Mouse (Mus musculus) macrophage (primary cell): ENCODE data around the gene Sytl2. TPM values are rescaled to one million over a fixed set of nuclear protein-coding genes. Genes with fewer than 3 reads are reported as not detected.

Source experiments
- H3K27ac ChIP-seq: fragments of 350-480 bp; formaldehyde crosslinking; 2 replicates; pipeline ENCODE4 v1.9.0; 2021
- H3K36me3 ChIP-seq: fragments of 350-480 bp; formaldehyde crosslinking; 2 replicates; pipeline ENCODE4 v1.9.0; 2021; ENCODE audit errors: inconsistent target
- H3K4me3 ChIP-seq: fragments of 350-480 bp; formaldehyde crosslinking; 2 replicates; pipeline ENCODE4 v1.9.0; 2021; ENCODE audit errors: inconsistent target
- H3K79me2 ChIP-seq: fragments of 350-480 bp; formaldehyde crosslinking; 2 replicates; pipeline ENCODE4 v1.9.0; 2021; ENCODE audit errors: inconsistent target
- WGBS: methylation state at CpG from one replicate; pipeline ENCODE4 v1.1.7; 2026; ENCODE audit warnings: inconsistent platforms; ENCODE audit not compliant: missing documents; 5-methylcytosine and 5-hydroxymethylcytosine counted together
- polyA plus RNA-seq: library from polyadenylated mRNA; stranded (reverse); fragments of 250-400 nt; gene quantifications from 3 replicates; pipeline ENCODE4 v1.2.4, GENCODE M21; 2018; ENCODE audit warnings: inconsistent platforms

Gene Sytl2
- polyA plus RNA-seq, 1 experiment from 2014 or later = 0.11 TPM

DNA sequence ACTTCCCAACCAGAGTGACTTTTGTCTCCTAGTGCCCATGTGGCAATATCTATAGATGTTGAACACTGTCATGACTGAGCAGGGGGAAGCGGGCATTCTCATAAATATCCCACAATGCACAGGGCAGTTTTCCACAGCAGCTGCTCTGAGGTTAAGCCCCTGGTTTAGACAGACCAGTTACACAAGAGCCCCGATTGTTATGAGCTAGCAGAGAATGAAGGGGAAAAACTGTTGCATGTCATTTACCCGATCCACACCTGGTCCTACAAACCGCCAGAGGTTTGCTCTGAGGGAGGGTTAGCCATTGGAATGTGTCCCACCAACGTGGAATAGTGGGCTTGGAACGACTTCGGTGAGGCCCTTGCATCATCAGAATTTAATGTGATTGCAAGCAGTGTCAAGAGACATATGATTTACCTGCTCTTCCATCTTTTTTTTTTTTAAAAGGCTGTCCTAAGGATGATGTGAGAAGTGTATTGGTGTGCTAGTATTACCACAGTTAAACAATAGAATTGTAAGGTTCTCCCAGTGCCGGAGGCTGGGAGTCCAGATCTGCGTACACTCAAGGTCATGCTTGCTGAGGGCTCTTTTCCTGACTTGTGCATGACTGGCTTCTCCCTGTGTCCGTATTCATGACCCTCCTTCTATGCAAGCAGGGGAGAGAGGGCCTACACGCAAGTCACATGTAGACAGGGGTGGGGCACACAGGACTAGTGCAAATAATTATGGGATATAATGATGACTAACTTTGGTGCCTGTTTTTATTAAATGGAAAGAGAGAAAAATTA is 20.1 kb upstream of the Sytl2 start:
- Histone ChIP-seq H3K36me3 (no peaks in the 10 kb centered on the region), H3K79me2 (no peaks in the 10 kb centered on the region), H3K27ac (no peak overlapping the region), H3K4me3 (no peak overlapping the region)
- 63% methylated on average over 10 of the region's 11 CpGs for WGBS

GRCm38 (mm10) chr7:90282786-90283185 is 19.3 kb upstream of the Sytl2 start:
- Histone ChIP-seq H3K4me3 (no peak overlapping the region), H3K27ac (no peak overlapping the region), H3K79me2 (no peaks in the 10 kb centered on the region), H3K36me3 (no peaks in the 10 kb centered on the region)
- no CpG with 5 or more reads among the region's 1 CpGs for WGBS

DNA sequence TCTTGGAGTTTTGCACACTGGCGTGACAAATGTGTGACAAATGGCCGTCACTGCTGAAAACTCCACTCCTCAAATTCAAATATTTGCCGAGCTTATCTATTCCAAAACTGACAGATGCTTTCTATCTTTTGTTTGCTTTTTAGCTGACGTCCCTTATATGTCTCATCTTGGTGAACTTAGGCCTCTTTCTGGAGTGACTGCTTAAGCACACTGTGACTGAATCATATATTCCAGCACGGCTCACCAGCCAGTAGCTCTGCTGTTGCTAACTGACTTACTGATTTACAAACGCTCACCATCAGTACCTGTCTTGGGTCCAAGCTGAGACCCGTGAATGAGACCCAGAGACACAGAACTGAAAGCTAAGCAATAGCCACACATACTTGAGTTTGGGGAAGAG is 17.3 kb upstream of the Sytl2 start:
- Histone ChIP-seq H3K79me2 (no peaks in the 10 kb centered on the region), H3K4me3 (no peak overlapping the region), H3K27ac (no peak overlapping the region), H3K36me3 (no peaks in the 10 kb centered on the region)
- WGBS = 88% methylated on average over 7 of the region's 7 CpGs

- no peak overlapping the region for H3K27ac ChIP-seq
- WGBS = 75% methylated on average over 6 of the region's 6 CpGs
- no peaks in the 10 kb centered on the region for H3K79me2 ChIP-seq
- no peaks in the 10 kb centered on the region for H3K36me3 ChIP-seq
- no peak overlapping the region for H3K4me3 ChIP-seq
These were observed 10.2 kb upstream of the Sytl2 start for GRCm38 (mm10) chr7:90291885-90292284.

DNA sequence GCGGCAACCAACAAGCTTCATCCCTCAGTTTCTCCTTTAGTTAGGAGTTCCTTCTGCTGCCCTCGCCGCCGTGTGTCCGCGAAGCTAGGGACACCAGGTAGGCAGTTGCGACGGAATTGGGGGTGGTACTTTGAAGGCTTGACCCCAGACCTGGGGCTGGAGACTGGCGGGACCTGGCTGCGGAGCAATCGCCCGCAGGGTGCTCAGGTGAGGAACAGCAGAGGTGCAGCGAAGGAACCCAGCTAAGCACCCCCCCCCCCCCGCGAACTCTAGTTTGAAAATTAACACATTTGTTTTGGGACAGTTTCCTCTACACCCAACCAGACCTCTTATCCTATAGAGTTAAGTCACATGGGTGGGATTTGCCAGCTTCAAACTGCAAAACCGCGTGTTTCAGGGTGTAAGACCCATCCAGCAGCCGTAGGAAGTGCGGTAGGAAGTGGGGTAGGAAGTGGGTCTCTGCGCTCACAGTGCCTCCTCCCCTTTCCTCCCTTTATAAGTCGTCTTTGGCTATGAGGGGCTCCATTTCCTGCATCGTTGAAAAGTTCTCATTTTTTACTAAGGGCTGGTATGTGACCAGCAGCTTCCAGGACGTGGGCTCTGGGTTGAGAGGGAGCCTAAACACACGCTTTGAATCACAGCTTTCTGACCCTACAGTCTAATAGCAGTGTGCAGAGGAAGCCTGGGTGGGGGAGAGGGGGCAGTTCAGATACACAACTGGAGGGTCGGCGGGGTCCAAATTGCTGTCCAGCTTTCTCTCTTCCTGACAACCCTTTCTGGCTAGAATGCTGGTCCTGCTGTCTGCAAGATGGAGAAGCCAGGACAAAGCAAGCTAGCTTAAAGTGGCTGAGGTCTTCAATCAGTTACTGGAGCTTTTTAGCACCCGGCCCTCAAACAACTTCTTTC is 848 bp downstream of the Sytl2 start:
- H3K4me3 ChIP-seq = no peak overlapping the region
- H3K79me2 ChIP-seq = no peaks in the 10 kb centered on the region
- WGBS = 4% methylated on average over 27 of the region's 27 CpGs
- H3K36me3 ChIP-seq = no peaks in the 10 kb centered on the region
- no peak overlapping the region for H3K27ac ChIP-seq

GRCm38 (mm10) chr7:90306079-90306478 is 4.0 kb downstream of the Sytl2 start:
- Histone ChIP-seq H3K27ac (no peak overlapping the region), H3K4me3 (no peak overlapping the region), H3K36me3 (no peaks in the 10 kb centered on the region), H3K79me2 (no peaks in the 10 kb centered on the region)
- 79% methylated on average over 3 of the region's 3 CpGs for WGBS

DNA sequence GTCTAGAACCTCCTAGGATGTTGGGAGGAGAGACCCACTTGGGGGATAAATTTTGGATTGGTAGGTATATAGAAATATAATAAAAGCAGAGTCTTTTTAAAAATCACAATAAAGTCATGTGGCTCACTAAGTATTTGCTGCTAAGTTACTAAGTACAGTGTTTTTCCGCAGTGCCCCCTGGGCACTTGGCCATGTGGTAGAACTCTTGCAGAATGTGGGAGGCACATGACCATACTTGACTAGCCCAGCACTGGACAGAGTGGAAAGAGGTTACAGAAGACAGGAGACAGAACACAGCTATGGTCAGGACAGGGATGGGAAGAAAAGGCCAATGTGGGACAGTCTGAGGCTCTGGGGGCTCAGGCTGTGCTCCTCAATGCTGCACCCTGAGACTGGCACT is 4.9 kb downstream of the Sytl2 start:
- Histone ChIP-seq H3K79me2 (no peaks in the 10 kb centered on the region), H3K27ac (no peak overlapping the region), H3K4me3 (no peak overlapping the region), H3K36me3 (no peaks in the 10 kb centered on the region)
- 90% methylated on average over 1 of the region's 1 CpGs for WGBS

- H3K36me3 ChIP-seq = no peaks in the 10 kb centered on the region
- no peaks in the 10 kb centered on the region for H3K79me2 ChIP-seq
- no peak overlapping the region for H3K27ac ChIP-seq
- no peak overlapping the region for H3K4me3 ChIP-seq
- 84% methylated on average over 6 of the region's 6 CpGs for WGBS
These were observed 6.0 kb downstream of the Sytl2 start for GRCm38 (mm10) chr7:90308003-90308402.

DNA sequence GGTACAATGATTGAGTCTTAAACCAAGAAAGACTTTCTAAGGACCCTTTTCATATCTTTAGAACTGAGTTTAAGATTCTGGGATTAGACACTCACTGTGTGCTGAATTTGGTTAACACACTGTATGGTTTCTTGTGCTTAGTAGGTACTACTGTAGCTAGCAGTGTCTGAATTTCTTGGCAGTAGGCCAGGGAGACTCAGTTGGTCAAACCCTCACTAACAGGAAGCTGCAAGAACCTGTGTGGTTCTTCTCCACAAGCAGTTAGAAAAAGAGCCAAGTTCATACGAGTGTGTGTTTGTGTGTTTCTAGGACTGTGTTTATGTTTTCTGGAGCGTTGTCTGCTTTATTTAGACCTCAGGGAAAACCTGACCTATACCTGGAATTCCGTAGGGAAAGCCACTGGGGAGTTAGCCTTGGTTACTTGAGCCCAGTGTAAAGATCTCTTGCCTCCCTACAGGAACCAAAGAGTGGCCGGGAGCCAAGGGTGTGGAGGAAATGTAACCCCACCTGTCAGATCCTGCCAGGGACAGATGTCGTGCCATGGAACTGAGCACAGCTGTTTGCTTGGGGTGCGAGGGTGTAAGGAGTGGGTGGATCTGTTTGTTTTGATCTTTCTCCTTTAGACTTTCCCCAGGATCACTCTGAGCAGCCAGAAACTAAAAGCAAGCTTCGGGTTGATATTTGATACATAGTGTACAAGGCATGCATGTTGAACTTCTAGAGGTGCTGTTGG is 10.3 kb downstream of the Sytl2 start:
- Histone ChIP-seq H3K4me3 (no peak overlapping the region), H3K79me2 (no peaks in the 10 kb centered on the region), H3K36me3 (no peaks in the 10 kb centered on the region), H3K27ac (no peak overlapping the region)
- WGBS = 30% methylated on average over 7 of the region's 7 CpGs

GRCm38 (mm10) chr7:90313421-90313820 is 11.4 kb downstream of the Sytl2 start:
- Histone ChIP-seq H3K27ac (no peak overlapping the region), H3K79me2 (no peaks in the 10 kb centered on the region), H3K36me3 (no peaks in the 10 kb centered on the region), H3K4me3 (no peak overlapping the region)
- WGBS = 19% methylated on average over 3 of the region's 3 CpGs

DNA sequence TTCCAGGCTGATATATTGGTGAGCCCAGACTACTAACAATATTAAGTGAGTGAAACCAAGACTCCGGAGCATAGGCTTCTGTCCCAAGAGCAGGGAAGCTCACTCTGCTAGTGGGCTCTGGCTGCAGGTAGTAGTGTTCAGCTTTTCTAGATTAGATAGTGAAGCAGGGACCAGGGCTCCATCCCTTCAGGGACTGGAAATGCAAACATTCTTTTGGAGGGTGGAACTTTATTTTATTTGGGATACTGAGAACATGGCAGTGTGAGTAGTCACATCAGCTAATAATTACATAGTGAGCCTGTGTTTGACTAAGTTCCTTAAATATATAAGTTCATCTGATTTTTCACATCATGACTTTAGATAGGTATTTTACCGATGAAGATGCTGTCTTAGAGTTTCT is 14.8 kb downstream of the Sytl2 start:
- Histone ChIP-seq H3K79me2 (no peaks in the 10 kb centered on the region), H3K27ac (no peak overlapping the region), H3K36me3 (no peaks in the 10 kb centered on the region), H3K4me3 (no peak overlapping the region)
- 94% methylated on average over 2 of the region's 2 CpGs for WGBS

DNA sequence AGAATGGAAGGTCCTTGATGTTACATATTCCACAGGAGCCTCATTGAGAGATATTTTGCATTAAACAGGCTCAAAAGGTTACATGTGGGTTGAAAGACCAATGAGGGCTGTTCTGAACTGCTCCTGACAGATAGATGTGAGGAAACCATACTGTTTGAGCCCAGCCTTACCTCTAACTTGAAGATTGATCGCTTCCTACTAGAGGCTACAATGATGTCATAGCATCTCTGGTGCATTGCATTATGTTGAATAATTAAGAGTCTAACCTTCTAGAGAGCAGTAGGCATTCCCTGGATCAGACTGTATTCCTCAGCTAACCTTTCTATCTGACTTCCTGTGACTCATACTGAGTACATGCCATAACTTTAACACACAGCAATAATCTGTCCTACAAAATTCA is 17.4 kb downstream of the Sytl2 start:
- no peaks in the 10 kb centered on the region for H3K36me3 ChIP-seq
- H3K79me2 ChIP-seq = no peaks in the 10 kb centered on the region
- H3K4me3 ChIP-seq = no peak overlapping the region
- no peak overlapping the region for H3K27ac ChIP-seq
- 88% methylated on average over 1 of the region's 1 CpGs for WGBS

GRCm38 (mm10) chr7:90320124-90320523 is 18.1 kb downstream of the Sytl2 start:
- no peak overlapping the region for H3K4me3 ChIP-seq
- no peak overlapping the region for H3K27ac ChIP-seq
- WGBS = 95% methylated on average over 5 of the region's 5 CpGs
- H3K79me2 ChIP-seq = no peaks in the 10 kb centered on the region
- H3K36me3 ChIP-seq = no peaks in the 10 kb centered on the region

- H3K36me3 ChIP-seq = no peaks in the 10 kb centered on the region
- no peaks in the 10 kb centered on the region for H3K79me2 ChIP-seq
- 90% methylated on average over 4 of the region's 4 CpGs for WGBS
- no peak overlapping the region for H3K4me3 ChIP-seq
- no peak overlapping the region for H3K27ac ChIP-seq
These were observed 23.1 kb downstream of the Sytl2 start for GRCm38 (mm10) chr7:90325166-90325565.

DNA sequence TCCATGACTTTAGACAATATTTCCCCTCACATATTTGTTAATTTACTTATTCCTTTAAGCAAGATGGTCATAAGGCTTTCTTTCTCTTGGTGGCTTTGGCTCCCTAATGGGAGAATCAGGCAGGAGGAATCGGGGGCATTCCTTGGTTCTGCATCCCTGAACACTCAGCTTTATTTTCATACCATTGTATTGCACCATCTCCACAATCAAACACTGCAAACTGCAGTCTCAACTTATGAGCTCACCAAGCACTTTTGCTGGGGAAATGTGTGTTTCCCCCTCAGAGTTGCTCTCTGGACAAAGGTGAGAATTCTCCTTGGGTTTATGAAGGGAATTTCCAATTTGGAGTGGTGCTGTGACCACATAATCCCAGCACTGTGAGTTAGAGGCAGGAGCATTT is 28.1 kb downstream of the Sytl2 start:
- H3K79me2 ChIP-seq = no peaks in the 10 kb centered on the region
- no peak overlapping the region for H3K4me3 ChIP-seq
- WGBS = 80% methylated on average over 1 of the region's 1 CpGs
- H3K36me3 ChIP-seq = no peaks in the 10 kb centered on the region
- H3K27ac ChIP-seq = no peak overlapping the region
